Mouse (Mus musculus) thymus, adult 2 months (tissue): ENCODE measurements around the gene Gcnt1. TPM values are rescaled to one million over a fixed set of nuclear protein-coding genes. Genes with fewer than 3 reads are reported as not detected.

Experiments used
- DNase-seq: peaks from one replicate; pipeline ENCODE4 v3.0.0; 2021
- H3K27ac ChIP-seq: fragments of 200-500 bp; 2 replicates; pipeline ENCODE4 v1.5.1; 2012; ENCODE audit warnings: low read length, control low read depth; ENCODE audit not compliant: control insufficient read depth, insufficient read depth
- H3K27me3 ChIP-seq: fragments of 200-500 bp; 2 replicates; pipeline ENCODE4 v1.6.1; 2012; ENCODE audit warnings: mild to moderate bottlenecking, low read length, moderate library complexity, mixed read lengths; ENCODE audit not compliant: control insufficient read depth, insufficient read depth
- H3K36me3 ChIP-seq: fragments of 200-500 bp; 2 replicates; pipeline ENCODE4 v1.6.1; 2012; ENCODE audit warnings: mild to moderate bottlenecking, low read length, moderate library complexity; ENCODE audit not compliant: control insufficient read depth, insufficient read depth
- H3K4me1 ChIP-seq: fragments of 200-500 bp; replicated peaks from 2 replicates; pipeline ENCODE4 v1.6.1; 2012; ENCODE audit warnings: low read length; ENCODE audit not compliant: control insufficient read depth, insufficient read depth
- H3K4me3 ChIP-seq: fragments of 200-500 bp; 2 replicates; pipeline ENCODE4 v1.5.1; 2012; ENCODE audit warnings: mild to moderate bottlenecking, low read length, control low read depth, moderate library complexity; ENCODE audit not compliant: control insufficient read depth, insufficient read depth
- CTCF ChIP-seq: fragments of 200-500 bp; IDR thresholded peaks from 2 replicates; pipeline ENCODE4 v1.5.1; 2012; ENCODE audit warnings: mild to moderate bottlenecking, control low read depth, low read length, moderate library complexity, borderline replicate concordance; ENCODE audit not compliant: control insufficient read depth, poor library complexity, insufficient read depth; ENCODE audit errors: extremely low read depth
- POLR2A ChIP-seq: fragments of 200-500 bp; IDR thresholded peaks from 2 replicates; pipeline ENCODE4 v1.6.1; 2012; ENCODE audit warnings: mild to moderate bottlenecking, low read length, control low read depth, moderate library complexity; ENCODE audit not compliant: control insufficient read depth, poor library complexity, insufficient read depth; ENCODE audit errors: extremely low read depth
- WGBS: fragments of 180-500 bp; shearing (Covaris S2); methylation state at CpG from one replicate; pipeline ENCODE4 v1.1.7; 2018; 5-methylcytosine and 5-hydroxymethylcytosine counted together
- polyA plus RNA-seq: library from polyadenylated mRNA; depleted of rRNA; stranded (reverse); fragments of >200 nt; gene quantifications from 2 replicates; pipeline ENCODE4 v1.2.3, GENCODE M21; 2012

The Gcnt1 gene
- polyA plus RNA-seq, 1 experiment, result 3.0 TPM

DNA sequence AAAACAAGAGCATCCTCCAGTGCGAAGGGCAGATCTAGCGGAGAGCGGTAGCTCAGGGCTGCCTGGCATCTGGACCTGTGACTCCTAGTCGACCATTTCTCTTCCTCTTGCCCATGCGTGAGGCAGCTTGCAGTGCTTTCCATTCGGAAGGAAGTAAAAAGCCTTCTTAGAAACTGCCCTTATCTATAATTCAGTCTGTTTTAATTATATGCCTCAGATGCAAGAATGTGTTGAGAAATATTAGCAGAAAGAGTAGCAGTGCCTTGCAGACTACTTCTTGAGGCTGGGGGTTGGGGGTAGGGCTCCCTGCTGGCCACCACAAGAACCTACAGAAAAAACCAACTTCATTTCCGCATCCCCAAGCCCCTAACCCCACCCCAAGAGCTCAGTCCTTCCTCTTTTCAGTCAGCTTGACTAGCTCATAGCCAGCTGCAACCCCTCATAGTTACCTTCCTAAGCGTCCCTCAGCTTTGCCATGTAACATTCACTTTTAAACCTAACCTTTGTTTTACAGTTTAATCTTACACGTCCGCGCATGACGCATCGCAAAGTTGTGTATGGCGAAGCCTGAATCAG lies 13.2 kb downstream of the Gcnt1 start:
- no peak overlapping the region for H3K27ac ChIP-seq
- no peak for DNase-seq
- H3K36me3 ChIP-seq, result no peaks in the 10 kb centered on the region
- no peak overlapping the region for H3K4me3 ChIP-seq
- TF ChIP-seq CTCF (no peak), POLR2A (no peak)
- H3K27me3 ChIP-seq, result no peaks in the 10 kb centered on the region
- peaks cover 10% of the 10 kb centered on the region for H3K4me1 ChIP-seq
- WGBS, result 12% methylated on average over 14 of the region's 14 CpGs

DNA sequence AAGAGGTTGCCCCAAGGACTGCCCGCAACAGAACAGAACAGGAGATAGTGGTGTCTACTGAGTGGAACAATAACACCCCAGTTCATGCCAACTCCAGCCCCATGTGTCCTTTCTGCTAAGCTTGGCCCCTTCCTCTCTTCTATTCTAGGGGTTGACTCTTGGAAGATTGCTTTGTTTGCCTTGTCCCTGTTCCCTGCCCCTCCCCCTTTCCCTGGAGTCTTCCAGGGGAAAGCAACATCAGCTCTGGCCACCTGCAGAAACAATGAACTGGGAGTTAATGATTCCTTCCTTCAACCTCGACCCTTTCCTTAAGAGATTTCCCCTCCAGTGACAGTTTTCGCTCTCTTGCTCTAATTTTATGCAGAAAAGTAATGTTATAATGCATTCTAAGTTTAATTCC lies 15.3 kb downstream of the Gcnt1 start:
- no peak for DNase-seq
- Histone ChIP-seq H3K4me3 (no peak overlapping the region), H3K4me1 (peaks cover 10% of the 10 kb centered on the region), H3K36me3 (no peaks in the 10 kb centered on the region), H3K27ac (no peak overlapping the region), H3K27me3 (no peaks in the 10 kb centered on the region)
- no peak for TF ChIP-seq CTCF
- TF ChIP-seq POLR2A, result no peak
- WGBS, result 89% methylated on average over 3 of the region's 3 CpGs

DNA sequence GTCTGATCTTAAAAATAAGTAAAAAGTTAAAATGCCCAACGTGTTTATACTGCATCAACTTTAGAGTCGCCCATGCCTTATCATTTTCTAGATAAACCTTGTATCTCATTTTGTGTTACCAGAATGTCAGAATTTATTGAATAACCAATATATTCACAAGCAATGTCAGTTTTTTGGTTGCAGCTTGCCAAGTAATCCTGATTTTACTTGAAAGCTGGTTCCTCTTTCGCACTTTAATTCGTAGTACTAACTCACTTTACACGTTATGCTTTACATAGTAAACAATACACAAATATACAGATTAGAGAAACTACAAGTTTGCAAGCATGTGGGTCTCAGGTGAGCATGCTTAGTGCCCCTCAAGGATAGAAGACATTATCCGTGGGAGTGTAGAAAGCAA lies 15.7 kb downstream of the Gcnt1 start:
- Histone ChIP-seq H3K4me1 (peaks cover 10% of the 10 kb centered on the region), H3K36me3 (no peaks in the 10 kb centered on the region), H3K27me3 (no peaks in the 10 kb centered on the region), H3K4me3 (no peak overlapping the region), H3K27ac (no peak overlapping the region)
- no peak for DNase-seq
- 47% methylated on average over 6 of the region's 6 CpGs for WGBS
- TF ChIP-seq CTCF (no peak), POLR2A (no peak)

DNA sequence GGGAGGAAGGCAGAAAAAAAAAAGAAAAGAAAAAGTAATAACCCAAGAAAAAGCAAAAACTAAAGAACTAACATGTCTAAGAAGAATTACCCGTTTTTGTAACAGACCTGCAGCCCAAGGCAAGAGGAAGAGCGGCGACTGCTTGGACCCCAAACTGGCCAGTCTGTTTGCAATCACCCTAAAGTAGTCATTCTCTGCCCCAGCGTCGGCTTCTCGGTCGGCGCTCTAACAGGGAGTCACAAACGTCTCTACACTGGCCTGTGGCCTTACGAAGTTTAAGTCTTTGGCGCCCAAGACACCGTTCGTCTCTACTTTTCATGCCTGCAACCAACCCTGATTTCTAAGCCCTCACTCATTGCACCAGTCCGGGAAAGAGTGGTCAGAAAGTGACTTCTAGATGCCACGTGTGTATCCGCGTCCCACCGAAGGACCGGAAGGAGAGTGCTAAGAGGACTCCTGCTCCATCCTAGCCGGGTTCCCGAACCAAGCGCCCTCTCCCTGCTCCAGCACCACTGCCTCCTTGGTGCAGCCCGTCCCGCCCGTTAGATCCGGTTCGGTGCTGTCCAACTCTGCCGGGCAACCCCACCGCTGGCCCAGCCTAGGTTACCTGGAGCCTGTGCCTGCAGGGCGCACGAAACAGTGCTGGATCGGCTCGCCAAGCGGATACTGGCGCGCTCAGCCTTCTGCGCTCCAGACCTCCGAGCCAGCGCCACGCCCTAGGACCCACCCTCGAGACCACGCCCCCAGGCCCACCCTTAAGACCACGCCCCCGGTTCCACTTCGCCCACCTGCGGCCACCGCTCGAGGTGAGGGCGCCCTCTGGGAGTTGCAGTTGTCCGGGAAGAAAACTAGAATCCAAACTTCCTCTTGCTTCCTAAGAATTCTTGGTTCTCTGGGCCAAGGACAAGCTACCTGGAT lies 16.4 kb downstream of the Gcnt1 start:
- Histone ChIP-seq H3K4me1 (peaks cover 10% of the 10 kb centered on the region), H3K27me3 (no peaks in the 10 kb centered on the region), H3K36me3 (no peaks in the 10 kb centered on the region), H3K4me3 (peak overlapping the region; percentile 44), H3K27ac (no peak overlapping the region)
- WGBS, result 3% methylated on average over 50 of the region's 50 CpGs
- TF ChIP-seq POLR2A (no peak), CTCF (no peak)
- peak; percentile 77 for DNase-seq

DNA sequence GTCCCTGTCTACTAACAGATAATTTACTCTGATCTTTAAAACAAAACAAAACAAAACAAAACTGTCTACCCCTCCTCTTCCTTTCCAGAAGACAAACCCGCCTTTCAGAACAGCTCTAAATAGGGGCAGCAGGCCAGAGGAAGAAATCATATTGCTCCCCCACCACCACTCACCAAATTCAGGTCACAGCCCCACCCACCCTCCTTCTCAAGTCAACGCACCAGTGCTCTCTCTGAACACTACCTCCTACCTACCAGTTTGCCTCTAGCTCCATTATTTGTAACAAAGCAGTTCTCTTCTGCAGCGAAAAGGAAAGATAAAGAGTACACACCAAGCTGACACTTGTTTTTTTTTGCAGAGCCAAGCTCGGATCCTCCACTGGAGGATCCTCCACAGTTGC lies 17.3 kb downstream of the Gcnt1 start:
- WGBS, result 46% methylated on average over 4 of the region's 4 CpGs
- Histone ChIP-seq H3K4me3 (no peak overlapping the region), H3K4me1 (peaks cover 10% of the 10 kb centered on the region), H3K27ac (no peak overlapping the region), H3K36me3 (no peaks in the 10 kb centered on the region), H3K27me3 (no peaks in the 10 kb centered on the region)
- no peak for DNase-seq
- no peak for TF ChIP-seq POLR2A
- no peak for TF ChIP-seq CTCF

DNA sequence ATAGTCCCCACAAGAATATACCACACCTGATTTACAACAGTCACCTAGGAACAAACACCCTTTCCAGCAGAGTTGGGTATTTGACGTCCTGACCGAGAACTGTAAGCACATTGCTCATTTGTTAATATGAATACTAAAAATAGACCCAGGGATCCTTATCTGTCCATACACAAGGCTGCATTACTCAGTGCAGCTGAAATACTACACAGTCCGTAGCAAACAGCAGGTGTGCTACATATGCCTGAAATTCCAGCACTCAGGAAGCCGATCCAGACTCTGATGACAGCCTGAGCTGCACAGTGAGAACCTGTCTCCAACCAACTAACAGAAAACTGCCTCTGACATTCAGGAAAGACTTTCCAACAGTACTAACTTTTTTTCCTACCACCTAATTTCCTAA lies 17.8 kb downstream of the Gcnt1 start:
- Histone ChIP-seq H3K27me3 (no peaks in the 10 kb centered on the region), H3K27ac (no peak overlapping the region), H3K4me3 (no peak overlapping the region), H3K4me1 (peaks cover 10% of the 10 kb centered on the region), H3K36me3 (no peaks in the 10 kb centered on the region)
- TF ChIP-seq POLR2A (no peak), CTCF (no peak)
- no peak for DNase-seq
- WGBS, result 78% methylated on average over 4 of the region's 4 CpGs

DNA sequence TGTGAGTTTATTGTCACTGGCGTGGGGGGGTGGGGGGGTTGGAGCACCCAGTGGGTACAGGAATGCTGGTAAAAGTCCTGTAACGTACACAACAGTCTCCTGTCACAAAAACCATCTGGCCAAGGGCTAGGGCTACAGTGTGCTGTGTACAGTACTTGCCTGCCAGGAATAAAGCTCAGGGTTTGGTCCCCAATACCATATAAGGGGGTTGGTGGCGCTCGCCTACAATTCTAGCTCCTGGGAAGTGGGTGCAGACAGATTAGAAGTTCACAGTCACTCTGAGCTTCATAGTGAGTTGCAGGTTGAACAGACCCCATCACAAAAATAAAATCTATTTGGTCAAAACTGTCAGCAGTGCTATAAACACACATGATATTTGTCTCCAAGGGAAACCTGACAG lies 18.3 kb downstream of the Gcnt1 start:
- Histone ChIP-seq H3K4me1 (peaks cover 10% of the 10 kb centered on the region), H3K27me3 (no peaks in the 10 kb centered on the region), H3K36me3 (no peaks in the 10 kb centered on the region), H3K27ac (no peak overlapping the region), H3K4me3 (no peak overlapping the region)
- WGBS, result 95% methylated on average over 4 of the region's 4 CpGs
- no peak for DNase-seq
- TF ChIP-seq POLR2A, result no peak
